Mouse (Mus musculus) induced T-regulatory cell, adult 2 months (primary cell): Measurements from ENCODE around the gene Eef2.

Experiments used
- DNase-seq: peaks from one replicate; pipeline ENCODE4 v3.0.0-alpha.2; 2012; ENCODE audit warnings: low read depth

Eef2 gene

GRCm38 (mm10) chr10:81176466-81177271 is at the start of gene Eef2:
Eef2 (plus strand) TSS chr10:81176631.
- peak; percentile 99 for DNase-seq

GRCm38 (mm10) chr10:81134181-81134587 is 42.2 kb upstream of the Eef2 start:
- DNase-seq: peak; percentile 76

- peak; percentile 61 for DNase-seq
Observed at GRCm38 (mm10) chr10:81134966-81135681, 41.3 kb upstream of the Eef2 start, which contains the start of gene Zbtb7a. Zbtb7a (plus strand) TSS chr10:81135220.

- peak; percentile 79 for DNase-seq
Observed at GRCm38 (mm10) chr10:81135831-81136705, 40.4 kb upstream of the Eef2 start.

- DNase-seq: peak; percentile 87
Observed at GRCm38 (mm10) chr10:81136706-81137231, 39.7 kb upstream of the Eef2 start.

GRCm38 (mm10) chr10:81137252-81138130 is 38.9 kb upstream of the Eef2 start:
- DNase-seq: peak; percentile 99

GRCm38 (mm10) chr10:81138131-81138782 is 38.2 kb upstream of the Eef2 start:
- DNase-seq: peak; percentile 85

- no peak for DNase-seq
Observed at GRCm38 (mm10) chr10:81138821-81139528, 37.5 kb upstream of the Eef2 start.

- no peak for DNase-seq
Observed at GRCm38 (mm10) chr10:81139529-81139846, 36.9 kb upstream of the Eef2 start.

GRCm38 (mm10) chr10:81140005-81140404 is 36.4 kb upstream of the Eef2 start:
- no peak for DNase-seq

- DNase-seq: peak; percentile 63
Observed at GRCm38 (mm10) chr10:81140717-81141454, 35.5 kb upstream of the Eef2 start.

GRCm38 (mm10) chr10:81141455-81142210 is 34.8 kb upstream of the Eef2 start:
- DNase-seq: no peak

- DNase-seq: no peak
Observed at GRCm38 (mm10) chr10:81142551-81142981, 33.9 kb upstream of the Eef2 start.

- no peak for DNase-seq
Observed at GRCm38 (mm10) chr10:81143157-81143633, 33.2 kb upstream of the Eef2 start.

GRCm38 (mm10) chr10:81143845-81144437 is 32.5 kb upstream of the Eef2 start:
- DNase-seq: no peak

- DNase-seq: no peak
Observed at GRCm38 (mm10) chr10:81144667-81145066, 31.8 kb upstream of the Eef2 start.

- DNase-seq: no peak
Observed at GRCm38 (mm10) chr10:81145307-81145706, 31.1 kb upstream of the Eef2 start.

GRCm38 (mm10) chr10:81145778-81146177 is 30.7 kb upstream of the Eef2 start:
- no peak for DNase-seq
